9 mouse cellular contexts compared by ENCODE assay signal in genomic region chr10:8801139-8801613, GRCm38 (mm10).
DNase-seq lines count a peak whose midpoint lies in the region; ATAC-seq and TF ChIP-seq lines count a peak whose summit lies in the region.
"Had no signal": no experiment of that assay in that cellular context is flagged by ENCODE, and none has a peak within 500 bp of the region (broad histone marks: within the 10 kb centered on the region; RNA-seq: fewer than 3 reads in every experiment).

No protein-coding gene starts in this region.

- no peak overlapping the region for H3K4me3 ChIP-seq in liver, embryonic 11.5 days (ENCODE audit: low read depth, low read length)
- H3K4me3 ChIP-seq in liver, postnatal 0 days (ENCODE audit: low read depth, low read length), result no peak overlapping the region
- H3K4me3 ChIP-seq in embryonic facial prominence, embryonic 14.5 days (ENCODE audit: low read depth, low read length), result no peak overlapping the region
- H3K4me3 ChIP-seq in midbrain, embryonic 12.5 days, result no peak overlapping the region

- no peak overlapping the region for H3K27ac ChIP-seq in liver, embryonic 11.5 days (ENCODE audit: low read depth, low read length)
- H3K27ac ChIP-seq in liver, postnatal 0 days (ENCODE audit: low read depth), result no peak overlapping the region
- H3K27ac ChIP-seq in embryonic facial prominence, embryonic 14.5 days (replicated peaks; ENCODE audit: low read depth, low read length), result no peak overlapping the region
- H3K27ac ChIP-seq in midbrain, embryonic 12.5 days (replicated peaks), result 0 out of 2 replicates have a peak overlapping the region, but pooled peaks have one; percentile 9

- no peak overlapping the region for H3K9ac ChIP-seq in liver, embryonic 11.5 days (ENCODE audit: low read depth, low read length)
- H3K9ac ChIP-seq in liver, postnatal 0 days (replicated peaks), result no peak overlapping the region
- 0 out of 2 replicates have a peak overlapping the region, but pooled peaks have one; percentile 27 for H3K9ac ChIP-seq in embryonic facial prominence, embryonic 14.5 days (ENCODE audit: low read depth, low read length)
- H3K9ac ChIP-seq in midbrain, embryonic 12.5 days (replicated peaks), result no peak overlapping the region

- H3K4me1 ChIP-seq in liver, embryonic 11.5 days (replicated peaks; ENCODE audit: control insufficient read depth, insufficient read depth, low read length), result peaks cover 19% of the 10 kb centered on the region
- H3K4me1 ChIP-seq in liver, postnatal 0 days (ENCODE audit: insufficient read depth), result no peaks in the 10 kb centered on the region; the same call in none of the 2 replicates
- peaks cover 11% of the 10 kb centered on the region; the same call in 1 of the 2 replicates for H3K4me1 ChIP-seq in embryonic facial prominence, embryonic 14.5 days (ENCODE audit: control insufficient read depth, insufficient read depth, low read length)
- peaks cover 28% of the 10 kb centered on the region for H3K4me1 ChIP-seq in midbrain, embryonic 12.5 days

- peak overlapping the region; percentile 43 for H3K4me2 ChIP-seq in liver, embryonic 11.5 days
- H3K4me2 ChIP-seq in liver, postnatal 0 days (ENCODE audit: low read depth, low read length), result no peak overlapping the region
- H3K4me2 ChIP-seq in embryonic facial prominence, embryonic 14.5 days (ENCODE audit: low read depth, low read length), result peak overlapping the region; percentile 26; the same call in 1 of the 2 replicates
- peak overlapping the region; percentile 28 for H3K4me2 ChIP-seq in midbrain, embryonic 12.5 days (replicated peaks)

- DNase-seq in liver, embryonic 11.5 days (ENCODE audit: low spot score), result no peak
- no peak for DNase-seq in liver, postnatal 0 days
- DNase-seq in embryonic facial prominence, embryonic 14.5 days (ENCODE audit: low spot score), result peak; percentile 65
- DNase-seq in layer of hippocampus, adult 8-10 months (ENCODE audit: low spot score in 2 of 2), result peak; percentile 65 to 80
- no peak for DNase-seq in ovary, postnatal 10 days (ENCODE audit: low spot score)
- DNase-seq in urinary bladder, adult 18-20 months (ENCODE audit: low spot score in 2 of 2), result no peak

- WGBS in liver, embryonic 11.5 days, result 62% methylated on average over 14 of the region's 14 CpGs
- WGBS in liver, postnatal 0 days (ENCODE audit: insufficient replicate concordance), result 76% methylated on average over 14 of the region's 14 CpGs
- WGBS in embryonic facial prominence, embryonic 14.5 days, result 30% methylated on average over 14 of the region's 14 CpGs
- 20% methylated on average over 14 of the region's 14 CpGs for WGBS in midbrain, embryonic 12.5 days

- no peaks in the 10 kb centered on the region for H3K9me3 ChIP-seq in liver, embryonic 11.5 days (ENCODE audit: control insufficient read depth, low read length)
- no peaks in the 10 kb centered on the region for H3K9me3 ChIP-seq in liver, postnatal 0 days (ENCODE audit: low read length)
- H3K9me3 ChIP-seq in embryonic facial prominence, embryonic 14.5 days (ENCODE audit: control insufficient read depth, low read length), result 0 out of 2 replicates have a peak, but pooled peaks cover 3% of the 10 kb centered on the region
- H3K9me3 ChIP-seq in midbrain, embryonic 12.5 days, result 0 out of 2 replicates have a peak, but pooled peaks cover 4% of the 10 kb centered on the region

- 0 out of 2 replicates have a peak, but pooled peaks have one; percentile 18 for ATAC-seq in liver, embryonic 11.5 days (replicated peaks; ENCODE audit: low FRiP score)
- ATAC-seq in liver, postnatal 0 days, result no peak
- peak; percentile 31; the same call in 1 of the 2 replicates for ATAC-seq in embryonic facial prominence, embryonic 14.5 days (ENCODE audit: low read depth)
- peak; percentile 45 for ATAC-seq in midbrain, embryonic 12.5 days (ENCODE audit: low FRiP score, low read depth)
- ATAC-seq in granulocyte monocyte progenitor cell, adult 5-6 weeks (replicated peaks; ENCODE audit: poor library complexity, severe bottlenecking), result no peak

- H3K27me3 ChIP-seq in liver, embryonic 11.5 days (replicated peaks; ENCODE audit: control insufficient read depth, insufficient read depth, low read length), result no peaks in the 10 kb centered on the region
- H3K27me3 ChIP-seq in liver, postnatal 0 days (ENCODE audit: insufficient read depth, low read length), result no peaks in the 10 kb centered on the region
- no peaks in the 10 kb centered on the region for H3K27me3 ChIP-seq in embryonic facial prominence, embryonic 14.5 days (replicated peaks; ENCODE audit: control insufficient read depth, insufficient read depth, low read length)
- H3K27me3 ChIP-seq in midbrain, embryonic 12.5 days, result no peaks in the 10 kb centered on the region

- TF ChIP-seq CTCF in liver, postnatal 0 days (IDR thresholded peaks at IDR 0.05; ENCODE audit: low read depth), result no peak

- H3K36me3 ChIP-seq in liver, embryonic 11.5 days (ENCODE audit: control insufficient read depth, insufficient read depth, low read length), result no peaks in the 10 kb centered on the region; the same call in 1 of the 2 replicates
- no peaks in the 10 kb centered on the region; the same call in 1 of the 2 replicates for H3K36me3 ChIP-seq in liver, postnatal 0 days (replicated peaks; ENCODE audit: insufficient read depth, low read length)
- H3K36me3 ChIP-seq in embryonic facial prominence, embryonic 14.5 days (ENCODE audit: control insufficient read depth, insufficient read depth, low read length), result peaks cover 14% of the 10 kb centered on the region
- 0 out of 2 replicates have a peak, but pooled peaks cover 9% of the 10 kb centered on the region for H3K36me3 ChIP-seq in midbrain, embryonic 12.5 days
- H3K36me3 ChIP-seq: G1E had no signal

- no peak for TF ChIP-seq EP300 in liver, postnatal 0 days (IDR thresholded peaks at IDR 0.05; ENCODE audit: low read depth)

Comparison
In these comparisons a context has a peak if more than half of its experiments do, and no peak if none do; other contexts are left out.
1. ATAC-seq: peak in liver, embryonic 11.5 days (single experiment), embryonic facial prominence, embryonic 14.5 days (single experiment) and midbrain, embryonic 12.5 days (single experiment); none in liver, postnatal 0 days (single experiment) and granulocyte monocyte progenitor cell, adult 5-6 weeks (single experiment).
2. DNase-seq: peak in embryonic facial prominence, embryonic 14.5 days (single experiment) and layer of hippocampus, adult 8-10 months (2 of 2); none in liver, embryonic 11.5 days (single experiment), liver, postnatal 0 days (single experiment), ovary, postnatal 10 days (single experiment) and urinary bladder, adult 18-20 months (0 of 2).